ENCODE assay signal across 25 mouse cellular contexts in the genomic region with DNA sequence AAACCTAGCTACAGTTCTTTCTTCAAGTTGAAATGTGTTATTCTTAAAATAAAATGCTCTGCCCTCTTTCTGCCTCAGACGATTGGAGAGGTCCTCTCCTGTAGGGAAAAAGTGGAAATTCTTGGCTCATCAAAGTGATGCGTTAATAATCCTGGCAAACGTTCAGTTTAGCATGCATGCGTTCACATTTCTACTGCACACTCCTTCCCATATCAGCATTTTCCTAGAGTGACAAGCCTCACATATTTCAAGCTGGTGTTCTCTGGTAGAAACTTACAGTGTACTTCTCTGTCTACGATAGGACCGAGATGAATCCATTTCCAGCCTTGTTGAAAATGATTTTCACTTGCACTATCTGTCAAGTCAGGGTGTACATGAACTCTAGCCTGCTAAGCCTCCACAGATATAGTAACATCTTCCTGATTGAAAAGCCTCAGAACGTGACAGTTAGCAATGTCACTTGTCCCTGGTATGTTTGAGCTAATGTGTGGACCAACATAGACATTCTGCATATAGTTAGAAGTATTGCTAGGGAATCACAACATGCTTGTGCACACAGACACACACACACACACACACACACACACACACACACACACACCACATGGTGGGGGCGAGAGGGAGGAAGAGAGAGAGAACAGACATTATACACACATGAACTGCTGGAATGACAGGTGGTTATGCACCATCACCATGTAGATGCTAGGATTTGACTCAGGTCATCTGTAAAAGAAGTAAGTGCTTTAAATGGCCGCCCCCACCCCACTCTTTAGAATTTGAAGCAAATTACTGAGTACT.
DNase-seq lines count a peak whose midpoint lies in the region; ATAC-seq lines count a peak whose summit lies in the region.
"Had no signal": no experiment of that assay in that cellular context is flagged by ENCODE, and none has a peak within 500 bp of the region (broad histone marks: within the 10 kb centered on the region; RNA-seq: fewer than 3 reads in every experiment).

No protein-coding gene starts in this region.

- H3K4me2 ChIP-seq in forebrain, embryonic 12.5 days: no peak overlapping the region
- no peak overlapping the region for H3K4me2 ChIP-seq in forebrain, embryonic 11.5 days (ENCODE audit: low read depth, low read length, severe bottlenecking)
- no peak overlapping the region for H3K4me2 ChIP-seq in midbrain, embryonic 11.5 days
- H3K4me2 ChIP-seq in midbrain, embryonic 15.5 days: no peak overlapping the region
- H3K4me2 ChIP-seq: embryonic facial prominence, embryonic 15.5 days; heart, embryonic 13.5 days; liver, embryonic 11.5 days; neural tube, embryonic 13.5 days had no signal

- no peak for DNase-seq in forebrain, embryonic 11.5 days (ENCODE audit: low spot score)
- DNase-seq in midbrain, embryonic 11.5 days (ENCODE audit: low spot score, missing footprints): no peak
- DNase-seq in midbrain, embryonic 10.5 days (ENCODE audit: low spot score): no peak
- no peak for DNase-seq in kidney, postnatal 25 days
- no peak for DNase-seq in ovary, postnatal 36 days (ENCODE audit: low spot score)
- DNase-seq: adrenal gland, postnatal 36 days; cerebellum, postnatal 36 days; gastrocnemius, postnatal 10 days; heart, adult 18-20 months; heart, postnatal 36 days; kidney, adult 18-20 months; kidney, postnatal 10 days; lung, adult 18-20 months; lung, postnatal 14 days; right cerebral cortex, postnatal 25 days; thymus, postnatal 4 days had no signal

- H3K27me3 ChIP-seq in forebrain, embryonic 12.5 days: no peaks in the 10 kb centered on the region
- H3K27me3 ChIP-seq in forebrain, embryonic 11.5 days (ENCODE audit: control insufficient read depth, insufficient read depth, low read length): no peaks in the 10 kb centered on the region
- no peaks in the 10 kb centered on the region; the same call in 1 of the 2 replicates for H3K27me3 ChIP-seq in midbrain, embryonic 11.5 days (ENCODE audit: control insufficient read depth, insufficient read depth, low read length)
- no peaks in the 10 kb centered on the region for H3K27me3 ChIP-seq in midbrain, embryonic 10.5 days (ENCODE audit: low read depth, poor library complexity, severe bottlenecking)
- no peaks in the 10 kb centered on the region for H3K27me3 ChIP-seq in midbrain, embryonic 15.5 days (replicated peaks)
- H3K27me3 ChIP-seq: CH12.LX; embryonic facial prominence, embryonic 15.5 days; heart, embryonic 13.5 days; megakaryocyte, embryonic 14.5 days; neural tube, embryonic 13.5 days had no signal

- peaks cover 13% of the 10 kb centered on the region for H3K4me1 ChIP-seq in forebrain, embryonic 12.5 days
- H3K4me1 ChIP-seq in forebrain, embryonic 11.5 days (replicated peaks; ENCODE audit: control insufficient read depth, insufficient read depth, low read length): peaks cover 2% of the 10 kb centered on the region; the same call in 1 of the 2 replicates
- no peaks in the 10 kb centered on the region; the same call in 1 of the 2 replicates for H3K4me1 ChIP-seq in midbrain, embryonic 11.5 days (ENCODE audit: control insufficient read depth, insufficient read depth, low read length)
- peaks cover 15% of the 10 kb centered on the region for H3K4me1 ChIP-seq in midbrain, embryonic 10.5 days
- H3K4me1 ChIP-seq in midbrain, embryonic 15.5 days: peaks cover 13% of the 10 kb centered on the region
- H3K4me1 ChIP-seq: embryonic facial prominence, embryonic 15.5 days; heart, embryonic 13.5 days; megakaryocyte, embryonic 14.5 days; neural tube, embryonic 13.5 days had no signal

- H3K9ac ChIP-seq in forebrain, embryonic 12.5 days: no peak overlapping the region
- no peak overlapping the region for H3K9ac ChIP-seq in forebrain, embryonic 11.5 days (ENCODE audit: low read length)
- no peak overlapping the region for H3K9ac ChIP-seq in midbrain, embryonic 11.5 days (ENCODE audit: low read length)
- H3K9ac ChIP-seq in midbrain, embryonic 15.5 days: no peak overlapping the region
- H3K9ac ChIP-seq: embryonic facial prominence, embryonic 15.5 days; heart, embryonic 13.5 days; neural tube, embryonic 13.5 days had no signal

- no peak overlapping the region for H3K4me3 ChIP-seq in forebrain, embryonic 12.5 days (replicated peaks)
- H3K4me3 ChIP-seq in forebrain, embryonic 11.5 days (ENCODE audit: low read depth, low read length): no peak overlapping the region
- H3K4me3 ChIP-seq in midbrain, embryonic 11.5 days (ENCODE audit: low read depth, low read length): no peak overlapping the region
- H3K4me3 ChIP-seq in midbrain, embryonic 10.5 days: no peak overlapping the region
- no peak overlapping the region for H3K4me3 ChIP-seq in midbrain, embryonic 15.5 days
- H3K4me3 ChIP-seq: embryonic facial prominence, embryonic 15.5 days; heart, embryonic 13.5 days; left cerebral cortex, adult 2 months; megakaryocyte, embryonic 14.5 days; neural tube, embryonic 13.5 days had no signal

- 0 out of 2 replicates have a peak, but pooled peaks have one; percentile 28 for ATAC-seq in forebrain, embryonic 12.5 days (ENCODE audit: low FRiP score)
- ATAC-seq in forebrain, embryonic 11.5 days (replicated peaks; ENCODE audit: low FRiP score): no peak
- ATAC-seq in midbrain, embryonic 11.5 days (ENCODE audit: low FRiP score): 0 out of 2 replicates have a peak, but pooled peaks have one; percentile 16
- peak; percentile 48 for ATAC-seq in midbrain, embryonic 15.5 days (replicated peaks)

- 74% methylated on average over 9 of the region's 9 CpGs for WGBS in forebrain, embryonic 12.5 days
- 76% methylated on average over 9 of the region's 9 CpGs for WGBS in forebrain, embryonic 11.5 days
- 78% methylated on average over 9 of the region's 9 CpGs for WGBS in midbrain, embryonic 11.5 days
- 82% methylated on average over 9 of the region's 9 CpGs for WGBS in midbrain, embryonic 10.5 days
- WGBS in midbrain, embryonic 15.5 days: 60% methylated on average over 9 of the region's 9 CpGs

- no peaks in the 10 kb centered on the region for H3K36me3 ChIP-seq in forebrain, embryonic 12.5 days (replicated peaks)
- no peaks in the 10 kb centered on the region for H3K36me3 ChIP-seq in forebrain, embryonic 11.5 days (ENCODE audit: control insufficient read depth, insufficient read depth, low read length)
- no peaks in the 10 kb centered on the region for H3K36me3 ChIP-seq in midbrain, embryonic 11.5 days (ENCODE audit: control insufficient read depth, insufficient read depth, low read length)
- no peaks in the 10 kb centered on the region for H3K36me3 ChIP-seq in midbrain, embryonic 10.5 days
- no peaks in the 10 kb centered on the region for H3K36me3 ChIP-seq in midbrain, embryonic 15.5 days (replicated peaks)
- H3K36me3 ChIP-seq: embryonic facial prominence, embryonic 15.5 days; heart, embryonic 13.5 days; neural tube, embryonic 13.5 days had no signal

- H3K27ac ChIP-seq in forebrain, embryonic 12.5 days: no peak overlapping the region
- no peak overlapping the region for H3K27ac ChIP-seq in forebrain, embryonic 11.5 days (ENCODE audit: low read depth, low read length)
- no peak overlapping the region for H3K27ac ChIP-seq in midbrain, embryonic 11.5 days (ENCODE audit: low read depth, low read length)
- H3K27ac ChIP-seq in midbrain, embryonic 10.5 days (replicated peaks): no peak overlapping the region
- no peak overlapping the region for H3K27ac ChIP-seq in midbrain, embryonic 15.5 days
- H3K27ac ChIP-seq: embryonic facial prominence, embryonic 15.5 days; heart, embryonic 13.5 days; neural tube, embryonic 13.5 days had no signal

- H3K9me3 ChIP-seq in forebrain, embryonic 12.5 days: no peaks in the 10 kb centered on the region
- H3K9me3 ChIP-seq in forebrain, embryonic 11.5 days (ENCODE audit: control insufficient read depth, low read length): no peaks in the 10 kb centered on the region
- no peaks in the 10 kb centered on the region for H3K9me3 ChIP-seq in midbrain, embryonic 11.5 days (ENCODE audit: control insufficient read depth, low read length)
- no peaks in the 10 kb centered on the region for H3K9me3 ChIP-seq in midbrain, embryonic 10.5 days (replicated peaks)
- H3K9me3 ChIP-seq in midbrain, embryonic 15.5 days: no peaks in the 10 kb centered on the region
- H3K9me3 ChIP-seq: embryonic facial prominence, embryonic 15.5 days; heart, embryonic 13.5 days; megakaryocyte, embryonic 14.5 days; neural tube, embryonic 13.5 days had no signal
